Mouse (Mus musculus) spleen, postnatal 36 days (tissue): Measurements from ENCODE around the gene Ssxb2.
"Not testable (repeated sequence)": the region's sequence is repeated elsewhere in the genome, so short reads cannot be mapped to it uniquely, and the experiment has no call there.

Experiments used
- DNase-seq, 2 experiments: peaks; one replicate each; pipeline ENCODE4 v3.0.0; 2022; ENCODE audit warnings: low spot score in 2 of 2, mixed read lengths in 1 of 2

Ssxb2 gene

DNA sequence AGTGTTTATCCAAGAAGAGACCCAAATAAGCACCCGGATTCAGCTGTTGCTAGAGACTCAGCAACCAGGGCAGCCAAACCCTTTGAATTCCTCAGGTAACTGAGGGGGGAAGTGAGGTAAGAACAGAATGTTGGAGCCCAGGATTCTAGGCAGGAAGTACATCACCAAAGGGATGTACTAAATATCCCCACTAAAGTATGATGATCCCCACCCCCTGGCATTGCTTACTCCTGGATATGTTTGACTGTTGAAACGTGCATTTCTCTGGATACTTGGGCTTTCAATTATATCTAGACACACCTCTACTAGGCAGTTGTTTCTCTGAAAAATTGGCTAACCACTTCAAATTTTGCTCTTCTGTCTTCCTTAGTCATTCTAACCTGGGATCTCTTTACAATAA lies at the start of gene Ssxb2:
Gene Ssxb2 (minus strand): TSS at position 101 of the 400 bp plus-strand sequence.
- DNase-seq = not testable (repeated sequence)

DNA sequence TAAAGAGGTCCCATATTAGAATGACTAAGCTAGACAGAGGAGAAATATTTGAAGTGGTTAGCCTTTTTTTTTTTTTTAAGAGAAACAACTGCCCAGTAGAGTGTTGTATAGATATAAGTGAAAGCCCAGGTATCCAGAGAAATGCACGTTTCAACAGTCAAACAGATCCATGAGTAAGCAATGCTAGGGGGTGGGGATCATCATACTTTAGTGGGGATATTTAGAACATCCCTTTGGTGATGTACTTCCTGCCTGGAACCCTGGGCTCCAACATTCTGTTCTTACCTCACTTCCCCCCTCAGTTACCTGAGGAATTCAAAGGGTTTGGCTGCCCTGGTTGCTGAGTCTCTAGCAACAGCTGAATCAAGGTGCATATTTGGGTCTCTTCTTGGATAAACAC lies 48.5 kb downstream of the Ssxb2 start, which contains the start of gene Ssxb1:
Gene Ssxb1 (plus strand): TSS at position 301 of the 400 bp plus-strand sequence.
- DNase-seq = not testable (repeated sequence)
